8 mouse cellular contexts compared by ENCODE assay signal in genomic region chr2:112266242-112266592, GRCm38 (mm10). TPM values are rescaled to one million over a fixed set of nuclear protein-coding genes. Genes with fewer than 3 reads are reported as not detected.
A peak's percentile ranks its signal among the peaks of the same experiment; 100 is the strongest.
DNase-seq lines count a peak whose midpoint lies in the region; ATAC-seq lines count a peak whose summit lies in the region.

Gene Gm21985, plus strand, starts transcription at chr2:112266314.

- no peaks in the 10 kb centered on the region for H3K9me3 ChIP-seq in intestine, embryonic 15.5 days
- H3K9me3 ChIP-seq in limb, embryonic 15.5 days: no peaks in the 10 kb centered on the region
- no peaks in the 10 kb centered on the region for H3K9me3 ChIP-seq in midbrain, embryonic 14.5 days (ENCODE audit: control insufficient read depth, low read length)
- H3K9me3 ChIP-seq in stomach, embryonic 15.5 days: no peaks in the 10 kb centered on the region

- H3K36me3 ChIP-seq in intestine, embryonic 15.5 days: no peaks in the 10 kb centered on the region
- H3K36me3 ChIP-seq in limb, embryonic 15.5 days: 0 out of 2 replicates have a peak, but pooled peaks cover 2% of the 10 kb centered on the region
- no peaks in the 10 kb centered on the region for H3K36me3 ChIP-seq in midbrain, embryonic 14.5 days (ENCODE audit: control insufficient read depth, insufficient read depth, low read length)
- no peaks in the 10 kb centered on the region for H3K36me3 ChIP-seq in stomach, embryonic 15.5 days

- peaks cover 14% of the 10 kb centered on the region for H3K4me1 ChIP-seq in intestine, embryonic 15.5 days (replicated peaks)
- peaks cover 24% of the 10 kb centered on the region for H3K4me1 ChIP-seq in limb, embryonic 15.5 days
- H3K4me1 ChIP-seq in midbrain, embryonic 14.5 days (ENCODE audit: control insufficient read depth, insufficient read depth, low read length): peaks cover 48% of the 10 kb centered on the region
- H3K4me1 ChIP-seq in stomach, embryonic 15.5 days: peaks cover 10% of the 10 kb centered on the region

- peak within 1 kb of the TSS; percentile 81 for H3K27ac ChIP-seq in intestine, embryonic 15.5 days
- H3K27ac ChIP-seq in limb, embryonic 15.5 days: peak within 1 kb of the TSS; percentile 87
- peak within 1 kb of the TSS; percentile 94 for H3K27ac ChIP-seq in midbrain, embryonic 14.5 days (replicated peaks; ENCODE audit: low read depth, low read length)
- H3K27ac ChIP-seq in stomach, embryonic 15.5 days: peak within 1 kb of the TSS; percentile 79

- H3K4me3 ChIP-seq in intestine, embryonic 15.5 days (replicated peaks): peak within 1 kb of the TSS; percentile 81
- H3K4me3 ChIP-seq in limb, embryonic 15.5 days: peak within 1 kb of the TSS; percentile 78
- peak within 1 kb of the TSS; percentile 82 for H3K4me3 ChIP-seq in midbrain, embryonic 14.5 days (replicated peaks; ENCODE audit: low read depth, low read length)
- H3K4me3 ChIP-seq in stomach, embryonic 15.5 days (replicated peaks): peak within 1 kb of the TSS; percentile 78

- WGBS in intestine, embryonic 15.5 days: 2% methylated on average over 11 of the region's 11 CpGs
- WGBS in limb, embryonic 15.5 days: 2% methylated on average over 11 of the region's 11 CpGs
- 3% methylated on average over 11 of the region's 11 CpGs for WGBS in midbrain, embryonic 14.5 days
- under 1% methylated on average over 11 of the region's 11 CpGs for WGBS in stomach, embryonic 15.5 days

- peak; percentile 38 for ATAC-seq in granulocyte monocyte progenitor cell, adult 5-6 weeks (replicated peaks; ENCODE audit: poor library complexity, severe bottlenecking)
- peak; percentile 34 for ATAC-seq in intestine, embryonic 15.5 days
- ATAC-seq in limb, embryonic 15.5 days (ENCODE audit: insufficient number of reproducible peaks, low FRiP score, low TSS enrichment, low read depth): no peak
- ATAC-seq in midbrain, embryonic 14.5 days (ENCODE audit: low FRiP score, low TSS enrichment): peak; percentile 31
- ATAC-seq in stomach, embryonic 15.5 days (ENCODE audit: insufficient read depth, low FRiP score, low read depth): peak; percentile 36

- peak within 1 kb of the TSS; percentile 84 for H3K4me2 ChIP-seq in intestine, embryonic 15.5 days (replicated peaks)
- H3K4me2 ChIP-seq in limb, embryonic 15.5 days: peak within 1 kb of the TSS; percentile 74
- H3K4me2 ChIP-seq in midbrain, embryonic 14.5 days (ENCODE audit: low read length): peak within 1 kb of the TSS; percentile 94
- peak within 1 kb of the TSS; percentile 76 for H3K4me2 ChIP-seq in stomach, embryonic 15.5 days

- no peaks in the 10 kb centered on the region for H3K27me3 ChIP-seq in intestine, embryonic 15.5 days (replicated peaks)
- no peaks in the 10 kb centered on the region for H3K27me3 ChIP-seq in limb, embryonic 15.5 days
- no peaks in the 10 kb centered on the region for H3K27me3 ChIP-seq in midbrain, embryonic 14.5 days (ENCODE audit: control insufficient read depth, insufficient read depth, low read length)
- H3K27me3 ChIP-seq in stomach, embryonic 15.5 days (replicated peaks): no peaks in the 10 kb centered on the region

- DNase-seq in 3T3-L1 (ENCODE audit: low read depth, low spot score) (peak; percentile 63), R1 (ENCODE audit: low read depth, low spot score) (peak; percentile 72)
- DNase-seq in embryo, embryonic 10 days (ENCODE audit: low spot score): peak; percentile 60
- peak; percentile 68 for DNase-seq in midbrain, embryonic 14.5 days

- peak within 1 kb of the TSS; percentile 68 for H3K9ac ChIP-seq in intestine, embryonic 15.5 days
- peak within 1 kb of the TSS; percentile 74 for H3K9ac ChIP-seq in limb, embryonic 15.5 days
- H3K9ac ChIP-seq in midbrain, embryonic 14.5 days (replicated peaks; ENCODE audit: low read length): peak within 1 kb of the TSS; percentile 81
- peak within 1 kb of the TSS; percentile 76 for H3K9ac ChIP-seq in stomach, embryonic 15.5 days

RNA-seq across cellular contexts. Expression of gene Gm21985, which starts in this region (rescaled TPM):
- 0.75 TPM in 1 of 2 replicates, not detected in the other for total RNA-seq in granulocyte monocyte progenitor cell, adult 5-6 weeks (2014; fragmentation: Nextera tagmentation)
- total RNA-seq in granulocyte monocyte progenitor cell, adult 5-6 weeks (2017): 0.36 TPM in 1 of 2 replicates, not detected in the other
- not detected in 2 replicates for polyA plus RNA-seq in intestine, embryonic 15.5 days (2015; fragmentation: Nextera tagmentation; extraction: Ambion mirVana)
- not detected in 2 replicates for polyA plus RNA-seq in limb, embryonic 15.5 days (2015; fragmentation: Nextera tagmentation; extraction: Ambion mirVana)
- polyA plus RNA-seq in midbrain, embryonic 14.5 days (2014; fragmentation: Nextera tagmentation; extraction: Ambion mirVana): not detected in 2 replicates
- polyA plus RNA-seq in stomach, embryonic 15.5 days (2015; fragmentation: Nextera tagmentation; extraction: Ambion mirVana): not detected in 2 replicates

Comparison
In these comparisons a context has a peak if more than half of its experiments do, and no peak if none do; other contexts are left out.
1. Peak in ATAC-seq in granulocyte monocyte progenitor cell, adult 5-6 weeks; RNA of the gene not detected or under 1 TPM.
2. Peak in ATAC-seq, H3K4me3 ChIP-seq, H3K27ac ChIP-seq, H3K9ac ChIP-seq and H3K4me2 ChIP-seq in intestine, embryonic 15.5 days; RNA of the gene not detected or under 1 TPM.
3. Peak in DNase-seq, ATAC-seq, H3K4me3 ChIP-seq, H3K27ac ChIP-seq, H3K9ac ChIP-seq and H3K4me2 ChIP-seq in midbrain, embryonic 14.5 days; RNA of the gene not detected or under 1 TPM.
4. Peak in ATAC-seq, H3K4me3 ChIP-seq, H3K27ac ChIP-seq, H3K9ac ChIP-seq and H3K4me2 ChIP-seq in stomach, embryonic 15.5 days; RNA of the gene not detected or under 1 TPM.